Mouse (Mus musculus) cerebellum, postnatal 25 days (tissue): ENCODE results near the gene Csmd2.
A peak's percentile ranks its signal among the peaks of the same experiment; 100 is the strongest.

ENCODE experiments used
- DNase-seq, 2 experiments: peaks; one replicate each; pipeline ENCODE4 v3.0.0; 2021; ENCODE audit warnings: mixed read lengths in 2 of 2

Gene Csmd2

GRCm38 (mm10) chr4:128142279-128142678 lies 154.6 kb downstream of the Csmd2 start:
- peak; percentile 88 to 89 for DNase-seq

GRCm38 (mm10) chr4:128143147-128143546 lies 155.5 kb downstream of the Csmd2 start:
- peak in 1 of 2 experiments; percentile 58 for DNase-seq

GRCm38 (mm10) chr4:128149524-128149923 lies 161.9 kb downstream of the Csmd2 start:
- no peak for DNase-seq

- peak in 1 of 2 experiments; percentile 50 for DNase-seq
Observed at GRCm38 (mm10) chr4:128152066-128152465, 164.4 kb downstream of the Csmd2 start.

GRCm38 (mm10) chr4:128153144-128153543 lies 165.5 kb downstream of the Csmd2 start:
- no peak for DNase-seq

DNA sequence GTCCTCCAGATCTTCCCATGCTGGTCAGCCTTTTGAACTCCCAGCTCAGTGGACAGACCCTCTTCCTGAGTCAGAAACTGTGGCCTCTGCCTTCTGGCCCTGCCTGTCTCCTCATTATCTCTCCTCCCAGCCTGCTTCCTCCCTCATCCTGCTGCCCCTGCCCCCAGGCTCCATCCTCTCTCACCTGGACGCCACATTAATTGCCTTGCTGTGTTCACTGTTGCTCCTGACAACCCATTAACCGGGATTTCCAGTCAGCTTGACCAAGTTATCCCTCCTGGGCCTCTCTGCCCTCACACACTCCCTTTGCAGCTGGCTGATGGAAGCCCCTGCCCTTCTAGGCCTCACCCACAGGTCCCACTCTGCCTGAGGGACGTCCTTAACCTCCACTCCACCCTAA lies 167.6 kb downstream of the Csmd2 start:
- DNase-seq = no peak

DNA sequence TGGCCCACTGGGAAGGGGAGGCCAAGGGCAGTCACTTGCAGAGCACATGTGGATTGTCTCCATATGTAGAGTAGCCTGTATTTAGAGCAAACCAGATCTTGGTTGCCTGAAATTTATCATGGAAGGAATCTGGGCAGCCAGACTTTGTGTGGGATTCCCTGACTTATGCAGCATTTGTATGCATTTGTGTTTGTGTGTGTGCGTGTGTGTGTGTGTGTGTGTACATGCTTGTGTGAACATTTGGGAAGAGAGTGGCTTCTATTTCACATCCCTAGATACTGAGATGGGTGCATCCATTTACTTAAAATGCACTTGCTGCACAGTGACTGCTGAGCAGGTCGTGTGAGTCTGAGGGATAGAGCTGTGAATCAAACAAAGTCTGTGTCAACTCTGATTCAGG lies 173.0 kb downstream of the Csmd2 start:
- DNase-seq = no peak

DNA sequence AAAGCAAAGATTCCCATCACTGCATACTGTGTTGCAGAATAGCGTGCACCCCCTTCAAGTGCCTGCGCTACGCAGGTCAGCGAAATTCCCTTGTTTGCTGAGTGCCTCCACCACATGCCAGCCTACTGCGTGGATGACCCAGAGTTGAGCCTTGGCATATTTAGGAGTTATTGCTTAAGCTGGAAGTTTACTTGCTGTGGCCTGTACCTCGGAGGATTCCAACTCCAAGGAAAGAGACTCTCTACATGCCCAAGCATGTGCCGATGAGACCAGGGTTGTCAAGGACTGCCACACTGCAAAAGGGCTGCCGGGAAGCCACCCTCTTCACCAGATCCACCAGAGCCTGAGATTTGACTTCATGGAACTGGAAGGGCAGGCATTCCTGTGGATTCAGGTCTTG lies 182.5 kb downstream of the Csmd2 start:
- no peak for DNase-seq

GRCm38 (mm10) chr4:128171233-128171632 lies 183.6 kb downstream of the Csmd2 start:
- peak; percentile 78 to 86 for DNase-seq

DNA sequence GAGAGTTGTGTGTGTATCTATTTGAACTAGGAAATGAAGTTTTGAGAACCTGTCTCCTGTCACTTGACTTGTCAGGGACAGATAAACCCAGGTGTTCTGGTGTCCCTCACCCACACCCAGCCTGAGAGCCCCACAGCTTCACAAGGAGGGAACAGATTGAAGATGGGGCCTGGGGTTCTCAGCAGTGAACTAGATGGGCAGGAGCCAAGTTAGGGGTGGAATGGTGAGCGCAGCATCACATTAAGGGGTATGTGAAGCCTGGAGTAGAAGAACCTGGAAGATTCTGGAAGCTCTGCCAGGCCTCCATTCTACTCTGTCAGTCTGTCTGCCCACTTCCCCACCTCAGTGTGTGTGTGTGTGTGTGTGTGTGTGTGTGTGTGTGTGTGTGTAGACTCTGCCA lies 184.0 kb downstream of the Csmd2 start:
- DNase-seq = no peak

DNA sequence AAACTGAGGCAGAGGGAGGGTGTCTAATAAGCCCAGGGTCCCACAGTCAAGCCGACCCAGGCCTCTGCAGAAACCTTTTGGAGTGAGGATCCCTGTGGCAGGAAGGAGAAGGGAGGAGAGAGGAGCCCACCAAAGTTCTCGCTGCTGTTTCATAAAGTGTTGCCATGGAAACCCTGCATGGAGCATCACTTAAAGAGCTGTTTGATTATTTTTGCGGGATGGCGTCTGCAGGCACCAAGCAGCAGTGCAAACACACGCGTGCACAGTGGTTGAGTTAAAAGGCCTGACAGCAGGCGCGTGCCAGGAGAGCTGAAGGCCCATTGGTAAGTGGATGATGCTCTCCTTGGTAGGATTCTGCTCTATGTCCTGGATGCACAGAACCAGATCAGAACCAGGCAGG lies 191.3 kb downstream of the Csmd2 start:
- no peak for DNase-seq

- DNase-seq = peak in 1 of 2 experiments; percentile 59
Observed at GRCm38 (mm10) chr4:128179581-128179980, 191.9 kb downstream of the Csmd2 start.

DNA sequence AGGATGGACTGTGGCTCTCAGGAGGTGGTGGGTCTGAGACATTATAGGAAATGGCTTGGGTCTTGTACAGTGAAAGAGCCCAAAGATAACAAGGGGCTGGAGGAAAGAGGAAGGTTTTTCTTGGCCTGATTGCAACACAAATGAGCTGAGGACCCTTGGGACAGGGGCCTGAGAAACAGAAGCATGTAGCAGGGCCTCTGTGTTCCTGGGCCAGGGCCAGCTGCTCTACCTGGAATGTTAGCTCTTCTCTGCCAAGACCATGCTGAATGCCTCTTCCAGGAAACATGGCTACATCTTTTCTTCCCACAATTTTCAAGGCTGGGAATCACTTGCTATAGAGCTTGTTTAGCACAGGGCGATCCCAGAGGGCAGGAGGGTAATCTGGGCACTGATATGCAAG lies 197.1 kb downstream of the Csmd2 start:
- no peak for DNase-seq

GRCm38 (mm10) chr4:128194454-128194853 lies 206.8 kb downstream of the Csmd2 start:
- no peak for DNase-seq

DNA sequence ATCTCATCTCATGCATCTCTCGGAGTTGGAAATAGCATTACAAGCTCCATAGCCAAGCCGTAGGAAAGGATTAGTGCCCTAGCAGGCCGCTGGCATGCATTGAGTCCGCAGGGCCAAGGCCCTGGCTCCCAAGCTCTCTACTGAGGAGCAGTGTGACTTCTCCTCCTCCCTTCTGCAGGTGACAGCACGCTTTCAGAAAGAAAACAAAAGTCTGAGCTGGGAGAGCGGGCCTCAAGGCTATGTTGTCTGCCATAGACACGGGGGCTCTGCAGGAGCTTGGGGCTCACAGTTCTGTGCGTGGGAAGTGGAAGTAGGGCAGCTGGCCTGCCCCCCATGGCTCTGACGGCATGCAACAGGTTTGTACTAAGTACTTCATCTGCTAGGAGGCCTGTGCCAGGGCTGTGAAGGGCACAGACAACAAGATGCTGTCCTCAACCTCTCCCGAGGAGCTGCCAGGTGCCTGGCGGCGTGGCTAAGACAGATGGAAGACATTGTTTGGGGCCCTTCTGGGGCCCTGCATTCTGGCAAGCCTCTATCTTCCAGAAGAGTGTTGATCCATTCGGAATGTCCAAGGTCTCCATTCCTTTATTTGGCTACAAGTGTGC lies 230.4 kb downstream of the Csmd2 start:
- DNase-seq = peak; percentile 87 to 90

- DNase-seq = no peak
Observed at GRCm38 (mm10) chr4:128224453-128224852, 236.8 kb downstream of the Csmd2 start.

DNA sequence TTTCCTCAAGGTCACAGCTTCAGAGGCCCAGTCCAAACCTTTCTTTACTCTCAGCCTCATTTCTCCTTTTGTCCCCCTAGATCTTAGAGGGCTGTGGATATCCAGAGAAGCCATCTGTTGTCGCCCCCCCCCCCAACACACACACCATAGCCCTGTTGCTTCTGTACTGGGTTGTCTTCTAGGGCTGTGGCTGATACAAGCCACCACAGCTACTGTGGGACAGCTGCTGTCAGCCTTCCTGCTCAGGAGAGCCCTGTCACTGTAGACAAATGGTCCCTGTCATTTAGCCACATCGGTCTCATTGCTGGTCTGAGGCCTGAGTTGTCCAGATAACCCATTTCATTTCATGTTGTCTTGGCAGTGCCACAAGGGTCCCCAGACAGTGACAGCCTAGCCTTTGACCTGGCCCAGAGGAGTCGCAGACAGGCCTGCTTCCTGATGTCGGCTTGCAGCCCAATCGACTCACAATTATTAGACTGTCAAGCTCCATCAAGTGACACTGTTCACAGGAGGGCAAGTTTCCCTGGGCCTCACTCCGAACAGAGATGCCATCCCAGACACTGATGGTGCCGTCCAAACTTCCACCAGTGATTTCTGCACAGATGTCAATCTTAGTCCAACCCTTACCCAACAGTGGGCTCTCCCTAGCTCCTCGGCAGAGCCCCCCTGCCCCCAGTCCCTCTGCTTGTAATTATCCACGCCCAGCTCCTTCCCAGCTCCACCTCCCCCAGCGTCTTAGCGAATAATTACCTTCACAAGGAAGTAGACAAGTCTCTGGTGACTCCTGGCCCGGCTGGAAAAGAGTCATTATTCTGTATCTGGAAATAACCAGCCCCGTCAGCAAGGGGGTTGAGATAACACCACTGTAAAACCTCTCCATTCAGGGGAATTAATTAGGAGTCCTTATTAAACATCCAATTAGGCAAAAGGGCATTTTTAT lies 240.0 kb downstream of the Csmd2 start:
- no peak for DNase-seq

- DNase-seq = no peak
Observed at GRCm38 (mm10) chr4:128233458-128233857, 245.8 kb downstream of the Csmd2 start.

- DNase-seq = peak in 1 of 2 experiments; percentile 41
Observed at GRCm38 (mm10) chr4:128239113-128239512, 251.5 kb downstream of the Csmd2 start.

GRCm38 (mm10) chr4:128241075-128241853 lies 253.6 kb downstream of the Csmd2 start:
- DNase-seq = no peak

DNA sequence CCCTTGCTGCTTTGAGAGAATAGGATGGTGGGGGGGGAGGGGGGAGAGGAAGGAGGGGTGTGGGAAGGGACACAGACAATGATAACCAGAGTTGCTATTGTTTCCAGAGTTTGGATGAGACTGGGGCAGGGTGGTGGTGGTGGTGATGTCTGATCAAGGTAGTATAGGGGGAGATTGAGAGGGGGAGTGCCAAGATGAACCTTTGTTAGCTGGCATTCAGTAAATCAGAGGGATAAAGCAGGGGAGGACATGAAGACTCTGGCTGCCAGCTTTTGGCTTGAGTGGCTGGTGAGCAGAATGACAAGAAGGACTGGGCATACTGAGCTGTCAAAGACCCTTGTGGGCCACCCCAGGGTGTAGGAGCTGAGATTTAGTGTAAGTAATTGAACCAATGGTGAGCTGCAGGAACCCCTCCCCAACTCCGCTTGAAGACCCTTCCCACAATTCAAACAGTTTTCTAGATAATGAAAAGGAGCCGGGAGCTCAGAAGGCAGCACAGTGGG lies 254.2 kb downstream of the Csmd2 start:
- no peak for DNase-seq

DNA sequence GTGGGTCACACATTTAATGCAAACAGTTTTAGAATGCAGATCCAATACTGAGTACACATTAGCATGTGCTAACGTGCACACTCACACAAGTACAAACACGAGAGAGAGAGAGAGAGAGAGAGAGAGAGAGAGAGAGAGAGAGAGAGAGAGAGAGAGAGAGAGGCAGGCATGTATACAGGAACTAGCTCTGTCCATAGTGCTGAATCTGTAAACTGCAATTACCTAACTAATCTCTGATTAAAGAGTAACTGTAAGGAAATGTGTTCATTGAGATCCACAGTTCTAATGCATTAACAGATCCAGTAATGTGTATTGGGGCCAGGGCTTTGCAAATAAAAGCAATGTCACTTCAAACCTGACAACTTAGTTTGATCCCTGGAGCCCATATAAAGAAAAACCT lies 257.5 kb downstream of the Csmd2 start:
- no peak for DNase-seq

GRCm38 (mm10) chr4:128248676-128249075 lies 261.0 kb downstream of the Csmd2 start:
- DNase-seq = peak in 1 of 2 experiments; percentile 33
